Mouse (Mus musculus) spleen, adult 2 months (tissue): ENCODE results near the gene Stag1.

Experiments
- CTCF ChIP-seq: fragments of 200-500 bp; IDR thresholded peaks from 2 replicates; pipeline ENCODE4 v1.5.1; 2011; ENCODE audit warnings: mild to moderate bottlenecking, inconsistent platforms; ENCODE audit not compliant: insufficient read depth, insufficient read length, insufficient replicate concordance; ENCODE audit errors: extremely low read depth
- POLR2A ChIP-seq: fragments of 200-500 bp; IDR thresholded peaks from 2 replicates; pipeline ENCODE4 v1.6.1; 2011; ENCODE audit warnings: low read depth, low read length, inconsistent platforms

GRCm38 (mm10) chr9:100602130-100602529 is 4.5 kb downstream of the Stag1 start:
- TF ChIP-seq CTCF (no peak), POLR2A (no peak)
